Mouse (Mus musculus): ENCODE data around the gene Rfx2.

Rfx2 gene

DNA sequence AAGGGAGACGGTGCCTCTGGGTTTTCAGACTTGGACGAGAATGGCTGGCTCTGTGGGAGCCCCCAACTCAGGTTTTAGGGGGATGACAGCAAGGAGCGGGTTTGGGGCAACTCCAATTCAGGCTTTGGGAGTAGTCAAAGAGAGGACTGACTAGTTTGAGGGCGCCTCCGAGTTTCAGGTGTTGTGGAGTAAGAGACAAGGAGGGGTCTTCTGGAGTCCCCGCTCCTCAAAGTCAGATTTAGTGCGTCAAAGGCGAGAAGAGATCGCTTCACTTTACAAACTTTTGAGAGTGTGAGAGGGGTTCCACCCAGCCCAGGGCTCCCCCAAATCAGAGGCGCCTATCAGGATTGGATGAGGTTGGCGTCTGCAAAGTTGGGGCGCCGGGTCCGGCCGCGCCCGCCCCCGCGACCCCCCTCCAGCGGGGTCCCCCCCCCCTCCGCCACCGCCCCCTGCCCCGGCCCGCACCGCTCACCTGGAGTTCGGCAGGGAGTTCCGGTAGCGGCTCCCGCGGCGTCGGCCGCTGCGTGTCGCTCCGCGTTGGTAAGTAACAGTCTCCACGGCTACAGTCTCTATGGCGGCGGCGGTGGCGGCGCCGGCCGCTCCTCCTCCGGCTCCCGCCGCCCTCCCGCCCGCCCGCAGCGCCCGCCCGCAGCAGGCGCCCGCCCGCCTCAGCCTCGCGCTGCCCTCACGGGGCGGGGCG lies at the start of gene Rfx2:
Gene Rfx2, minus strand, starts transcription at position 603 of the 700 bp plus-strand sequence.
- DNase-seq = no peak

DNA sequence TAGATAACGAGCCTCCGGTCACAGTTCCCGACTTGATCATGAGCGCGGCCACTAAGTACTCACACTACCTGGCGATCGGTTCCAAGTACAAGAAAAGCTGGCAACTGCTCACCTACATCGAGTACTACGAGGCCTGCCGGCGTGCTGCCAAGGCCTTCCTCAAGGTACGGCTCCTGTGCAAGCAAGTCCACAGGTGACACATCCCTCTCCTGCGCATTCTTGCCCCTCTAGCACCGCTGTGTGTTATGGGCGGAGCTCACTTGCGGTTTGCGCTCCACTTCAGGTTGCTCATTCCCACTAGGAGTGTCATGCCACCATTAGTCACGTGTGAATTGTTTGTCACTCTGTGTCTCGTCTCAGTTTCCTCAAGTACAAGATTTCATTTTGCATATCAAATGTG lies 46.6 kb upstream of the Rfx2 start:
- DNase-seq = no peak

DNA sequence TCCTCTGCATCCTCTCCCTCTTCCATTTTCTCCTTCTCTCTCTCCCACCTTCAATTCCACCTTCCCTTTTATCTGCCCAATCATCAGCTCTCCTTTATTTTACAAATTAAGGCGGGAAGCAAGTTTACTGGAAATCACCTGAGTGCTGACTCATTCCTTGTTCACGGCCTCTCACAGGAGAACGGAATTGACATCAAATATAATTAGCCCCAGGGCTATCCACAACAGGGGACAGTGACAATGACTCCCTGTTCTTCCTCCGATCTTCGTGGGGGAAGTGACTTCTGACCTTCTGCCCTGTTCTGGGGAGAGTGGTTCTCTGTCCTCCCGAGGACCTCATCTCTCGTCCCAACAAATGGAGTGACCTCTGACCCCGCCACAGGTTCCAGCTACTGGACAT lies 46.2 kb upstream of the Rfx2 start:
- no peak for DNase-seq

DNA sequence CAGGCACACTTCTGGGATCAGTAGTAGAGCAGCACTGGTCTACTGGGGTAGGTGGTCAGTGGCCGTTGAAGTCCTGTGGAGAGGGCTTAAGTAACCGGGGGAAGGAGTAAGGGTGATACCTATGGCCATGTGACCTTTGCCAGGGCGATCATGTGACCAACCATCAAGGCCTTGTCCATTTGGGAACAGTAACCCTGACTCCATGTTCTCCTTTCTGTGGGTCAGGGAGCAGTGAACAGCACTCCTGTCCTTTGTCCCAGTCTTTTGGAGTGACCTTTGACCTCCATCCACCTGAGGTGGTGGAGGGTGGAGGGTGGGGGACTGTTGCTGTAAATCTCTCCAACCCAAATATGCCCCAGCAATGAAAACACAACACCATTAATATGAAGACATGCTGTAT lies 45.7 kb upstream of the Rfx2 start:
- no peak for DNase-seq

DNA sequence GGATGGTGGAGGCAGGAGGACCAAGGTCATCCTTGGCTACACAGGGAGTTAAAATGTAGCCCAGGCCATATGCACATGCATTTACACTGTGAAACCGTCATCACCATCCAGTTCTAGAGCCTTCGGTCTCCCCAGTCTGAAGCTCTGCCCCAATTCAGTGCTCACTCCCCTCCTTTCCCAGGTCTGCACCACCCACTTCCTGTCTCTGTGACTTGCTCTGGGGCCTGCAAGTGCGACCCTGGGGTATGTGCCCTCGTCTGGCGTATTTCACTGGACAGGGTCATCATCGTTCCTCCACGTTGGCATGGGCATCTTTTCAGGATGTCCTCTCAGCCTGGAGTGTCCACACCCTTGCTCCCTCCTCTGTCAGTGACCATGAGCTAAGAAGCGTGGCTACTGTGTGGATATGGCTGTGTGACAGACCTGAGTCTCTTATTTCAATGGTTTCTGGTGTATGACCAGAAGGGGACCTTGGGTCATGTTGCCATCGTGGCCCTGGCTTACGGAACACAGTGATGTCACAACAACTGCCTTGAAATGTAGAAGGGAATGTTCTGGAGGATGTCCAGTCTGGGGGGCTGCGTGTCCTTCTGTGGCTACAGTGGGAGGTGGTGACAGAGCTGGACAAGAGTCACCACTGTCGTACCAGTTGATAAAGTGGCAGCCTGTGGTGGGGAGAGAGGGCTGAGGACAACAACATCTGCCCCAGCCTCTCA lies 44.3 kb upstream of the Rfx2 start, which contains the start of gene 1700061G19Rik:
Gene 1700061G19Rik, plus strand, starts transcription at position 542 of the 716 bp plus-strand sequence.
- no peak for DNase-seq

DNA sequence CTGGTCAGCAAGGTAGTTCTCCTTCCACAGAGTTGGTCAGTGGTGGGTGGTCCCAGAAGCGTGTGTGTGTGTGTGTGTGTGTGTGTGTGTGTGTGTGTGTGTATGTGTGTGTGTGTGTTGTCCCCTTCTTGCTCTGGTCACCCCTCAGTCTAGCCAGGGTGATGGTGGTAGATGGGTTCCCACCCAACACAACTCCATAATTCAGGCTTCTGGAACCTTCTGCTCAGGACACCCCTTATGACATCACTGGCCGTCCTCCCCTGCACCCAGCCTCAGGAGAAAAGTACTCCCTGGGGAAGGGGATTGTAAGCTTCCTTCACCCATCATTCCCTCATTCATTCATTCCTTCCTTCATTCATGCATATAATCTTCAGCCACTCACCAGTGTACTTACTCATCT lies 43.4 kb upstream of the Rfx2 start, which contains the start of gene Acsbg2:
Gene Acsbg2, minus strand, starts transcription at position 211 of the 400 bp plus-strand sequence.
- DNase-seq = no peak

GRCm38 (mm10) chr17:56872512-56872911 lies 41.7 kb upstream of the Rfx2 start:
- no peak for DNase-seq

GRCm38 (mm10) chr17:56871767-56872166 lies 41.0 kb upstream of the Rfx2 start:
- no peak for DNase-seq

- no peak for DNase-seq
These were observed 39.6 kb upstream of the Rfx2 start for GRCm38 (mm10) chr17:56870287-56870953.

GRCm38 (mm10) chr17:56869481-56869977 lies 38.7 kb upstream of the Rfx2 start:
- no peak for DNase-seq

GRCm38 (mm10) chr17:56866071-56866470 lies 35.3 kb upstream of the Rfx2 start:
- DNase-seq = no peak

GRCm38 (mm10) chr17:56861197-56861596 lies 30.4 kb upstream of the Rfx2 start:
- DNase-seq = no peak

GRCm38 (mm10) chr17:56858922-56859321 lies 28.1 kb upstream of the Rfx2 start:
- DNase-seq = no peak

GRCm38 (mm10) chr17:56858216-56858615 lies 27.4 kb upstream of the Rfx2 start:
- no peak for DNase-seq

- no peak for DNase-seq
These were observed 24.6 kb upstream of the Rfx2 start for GRCm38 (mm10) chr17:56855421-56855820.

- DNase-seq = no peak
These were observed 20.4 kb upstream of the Rfx2 start for GRCm38 (mm10) chr17:56851167-56851566.

DNA sequence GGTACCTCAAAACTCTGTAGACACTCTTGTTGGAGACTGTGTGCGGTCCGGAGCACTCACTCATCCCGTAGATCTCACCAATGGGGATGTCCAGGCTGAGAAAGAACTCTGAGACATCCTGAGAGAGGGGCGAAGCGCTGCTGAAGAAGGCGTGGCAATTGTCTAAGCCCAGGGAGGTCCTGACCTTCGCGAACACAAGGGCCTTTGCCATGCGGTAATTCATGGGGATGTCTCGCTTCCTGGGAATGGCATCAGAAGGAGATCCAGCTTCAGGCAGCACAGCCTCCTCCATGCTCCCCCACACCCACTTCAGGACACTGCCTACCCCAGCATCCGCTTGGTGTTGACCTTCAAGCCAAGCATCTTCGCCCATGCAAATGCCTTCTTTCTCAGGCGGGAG lies 18.9 kb upstream of the Rfx2 start:
- no peak for DNase-seq

- no peak for DNase-seq
These were observed 18.0 kb upstream of the Rfx2 start for GRCm38 (mm10) chr17:56848785-56849184.

DNA sequence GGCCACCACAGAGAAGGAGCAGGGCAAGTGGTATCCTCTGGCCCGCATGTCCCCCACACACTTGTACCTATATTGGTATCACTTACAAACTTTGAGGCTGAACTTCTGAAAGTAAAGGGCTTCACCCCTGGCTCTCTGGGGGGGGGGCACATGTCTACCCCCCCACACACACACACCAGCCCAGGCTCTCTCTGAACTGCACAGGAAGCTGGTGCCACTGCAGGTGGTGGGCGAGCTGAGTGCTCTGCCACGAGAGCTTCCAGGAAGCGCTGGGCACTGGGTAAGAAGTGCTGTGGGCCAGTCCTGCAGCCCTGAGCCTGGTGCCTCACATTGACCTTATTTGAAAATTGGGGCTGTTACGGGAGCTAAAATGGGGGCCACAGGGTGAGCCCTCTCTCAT lies 12.9 kb upstream of the Rfx2 start:
- no peak for DNase-seq

- DNase-seq = no peak
These were observed 11.4 kb upstream of the Rfx2 start for GRCm38 (mm10) chr17:56842173-56842572.

GRCm38 (mm10) chr17:56840524-56840923 lies 9.7 kb upstream of the Rfx2 start:
- no peak for DNase-seq

GRCm38 (mm10) chr17:56836336-56836735 lies 5.5 kb upstream of the Rfx2 start:
- no peak for DNase-seq

DNA sequence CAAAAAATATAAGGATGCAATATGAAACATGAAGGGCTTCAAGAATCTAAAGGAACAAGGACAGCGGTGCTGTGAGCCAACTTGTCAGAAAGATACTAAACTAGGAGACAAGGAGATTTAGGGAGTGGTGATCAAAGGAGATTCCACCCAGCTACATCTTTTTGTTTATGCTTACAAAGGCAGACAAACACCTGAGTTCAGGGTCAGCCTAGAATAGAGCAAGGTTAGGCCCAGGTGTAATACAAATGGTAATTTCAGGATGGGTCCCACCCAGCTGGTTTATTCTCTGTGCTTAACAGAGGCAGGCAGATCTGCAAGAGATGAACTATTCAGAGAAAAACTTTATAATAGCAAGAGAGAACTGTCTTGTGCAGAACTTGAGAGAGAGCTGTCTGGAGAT lies 2.6 kb upstream of the Rfx2 start:
- DNase-seq = no peak

DNA sequence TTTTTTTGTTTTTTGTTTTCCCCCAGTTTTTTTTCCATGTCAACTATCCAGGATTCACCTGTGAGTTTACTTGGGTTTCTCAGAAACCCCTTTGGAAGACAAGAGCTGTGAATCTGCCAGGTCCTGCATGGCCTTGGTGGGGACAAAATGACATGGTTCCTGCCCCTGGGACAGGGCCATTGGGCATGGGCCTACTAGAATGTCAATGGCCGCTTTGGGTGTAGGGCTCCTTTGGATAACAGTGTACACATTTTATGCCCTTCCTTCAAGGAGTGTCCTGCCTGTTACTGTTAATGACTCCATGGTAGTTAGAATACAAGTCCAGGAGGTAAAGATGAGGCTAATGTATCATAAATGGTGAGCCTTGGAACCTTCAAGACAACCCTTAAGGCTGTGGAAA lies 2.1 kb upstream of the Rfx2 start:
- no peak for DNase-seq
